Mouse (Mus musculus) thymus, postnatal 10 days (tissue): ENCODE data around the gene Pdcd2l.

Experiments
- DNase-seq, 2 experiments: peaks; one replicate each; pipeline ENCODE4 v3.0.0; 2021; ENCODE audit warnings: low spot score in 2 of 2

The Pdcd2l gene

GRCm38 (mm10) chr7:34196132-34197128 lies at the start of gene Pdcd2l:
Gene Pdcd2l, minus strand, starts transcription at chr7:34196661.
- peak; percentile 87 to 90 for DNase-seq

- DNase-seq = no peak
Observed at GRCm38 (mm10) chr7:34242176-34242575, 45.7 kb upstream of the Pdcd2l start.

GRCm38 (mm10) chr7:34238086-34238485 lies 41.6 kb upstream of the Pdcd2l start:
- no peak for DNase-seq

- DNase-seq = no peak
Observed at GRCm38 (mm10) chr7:34235602-34236001, 39.1 kb upstream of the Pdcd2l start.

GRCm38 (mm10) chr7:34234610-34235561 lies 38.4 kb upstream of the Pdcd2l start:
- no peak for DNase-seq

GRCm38 (mm10) chr7:34233909-34234609 lies 37.6 kb upstream of the Pdcd2l start:
- DNase-seq = peak; percentile 99 to 100

- no peak for DNase-seq
Observed at GRCm38 (mm10) chr7:34232785-34233725, 36.6 kb upstream of the Pdcd2l start.

- peak; percentile 63 to 80 for DNase-seq
Observed at GRCm38 (mm10) chr7:34230116-34230515, 33.7 kb upstream of the Pdcd2l start, which contains the start of gene Gpi1. Gene Gpi1, minus strand, starts transcription at chr7:34230336.

- DNase-seq = peak in 1 of 2 experiments; percentile 48
Observed at GRCm38 (mm10) chr7:34229691-34230111, 33.2 kb upstream of the Pdcd2l start.

- no peak for DNase-seq
Observed at GRCm38 (mm10) chr7:34229153-34229552, 32.7 kb upstream of the Pdcd2l start.

- no peak for DNase-seq
Observed at GRCm38 (mm10) chr7:34228641-34229040, 32.2 kb upstream of the Pdcd2l start.

- DNase-seq = no peak
Observed at GRCm38 (mm10) chr7:34226846-34227245, 30.4 kb upstream of the Pdcd2l start.

- no peak for DNase-seq
Observed at GRCm38 (mm10) chr7:34226086-34226485, 29.6 kb upstream of the Pdcd2l start.

GRCm38 (mm10) chr7:34224308-34224707 lies 27.8 kb upstream of the Pdcd2l start:
- no peak for DNase-seq

- DNase-seq = no peak
Observed at GRCm38 (mm10) chr7:34222340-34222739, 25.9 kb upstream of the Pdcd2l start.

- no peak for DNase-seq
Observed at GRCm38 (mm10) chr7:34221594-34222250, 25.3 kb upstream of the Pdcd2l start.

- DNase-seq = no peak
Observed at GRCm38 (mm10) chr7:34218496-34218895, 22.0 kb upstream of the Pdcd2l start.

- DNase-seq = no peak
Observed at GRCm38 (mm10) chr7:34216474-34216873, 20.0 kb upstream of the Pdcd2l start.

- DNase-seq = no peak
Observed at GRCm38 (mm10) chr7:34215481-34215880, 19.0 kb upstream of the Pdcd2l start.

GRCm38 (mm10) chr7:34214644-34215043 lies 18.2 kb upstream of the Pdcd2l start:
- no peak for DNase-seq
